Mouse (Mus musculus): ENCODE measurements at regions not wholly inside any gene's neighbourhood (a gene's known extent, or its start where the extent isn't known, plus 50 kb on each side); places are given as distances from the start of the nearest gene placed in this dataset.
A peak's percentile ranks its signal among the peaks of the same experiment; 100 is the strongest.

DNA sequence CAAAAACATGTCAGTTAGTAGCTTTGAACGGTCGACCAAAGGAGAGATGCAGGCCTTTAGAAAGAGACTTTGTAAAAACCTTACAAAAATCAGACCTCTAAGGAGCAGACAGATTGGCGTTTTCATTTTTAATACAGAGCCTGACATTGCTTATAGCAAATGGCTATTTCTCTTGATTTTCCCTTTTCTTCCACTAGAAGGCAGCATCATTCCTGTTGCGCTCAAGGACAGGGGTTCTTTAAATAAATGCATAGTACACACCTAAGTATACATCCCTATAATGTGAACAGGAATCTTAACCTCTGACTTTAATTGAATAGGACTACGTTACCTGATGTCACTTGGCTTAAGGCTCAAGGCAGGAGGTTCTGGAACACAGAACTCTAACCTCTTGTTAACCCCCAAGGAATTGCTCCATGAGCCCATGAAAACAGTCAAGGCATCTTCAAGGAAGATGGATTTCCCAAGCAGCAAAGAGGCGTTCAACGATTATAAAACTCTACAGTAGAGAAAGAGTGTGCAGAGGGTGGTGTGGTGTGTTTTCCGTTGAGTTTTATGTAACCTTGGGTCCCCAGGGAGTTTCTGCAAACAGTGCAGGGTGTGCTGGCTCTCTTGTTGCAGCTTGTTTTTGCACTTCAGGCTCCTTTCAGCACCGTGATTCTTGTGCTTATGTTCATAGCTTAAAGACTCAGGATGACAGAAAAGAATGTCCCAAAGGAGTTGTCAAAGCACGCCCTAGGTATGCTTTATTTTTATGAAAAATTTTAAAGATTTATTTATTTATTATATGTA, 124.1 kb upstream of the Zfp648 start:
- no peak for DNase-seq (ENCODE audit: low spot score in 2 of 2)

DNA sequence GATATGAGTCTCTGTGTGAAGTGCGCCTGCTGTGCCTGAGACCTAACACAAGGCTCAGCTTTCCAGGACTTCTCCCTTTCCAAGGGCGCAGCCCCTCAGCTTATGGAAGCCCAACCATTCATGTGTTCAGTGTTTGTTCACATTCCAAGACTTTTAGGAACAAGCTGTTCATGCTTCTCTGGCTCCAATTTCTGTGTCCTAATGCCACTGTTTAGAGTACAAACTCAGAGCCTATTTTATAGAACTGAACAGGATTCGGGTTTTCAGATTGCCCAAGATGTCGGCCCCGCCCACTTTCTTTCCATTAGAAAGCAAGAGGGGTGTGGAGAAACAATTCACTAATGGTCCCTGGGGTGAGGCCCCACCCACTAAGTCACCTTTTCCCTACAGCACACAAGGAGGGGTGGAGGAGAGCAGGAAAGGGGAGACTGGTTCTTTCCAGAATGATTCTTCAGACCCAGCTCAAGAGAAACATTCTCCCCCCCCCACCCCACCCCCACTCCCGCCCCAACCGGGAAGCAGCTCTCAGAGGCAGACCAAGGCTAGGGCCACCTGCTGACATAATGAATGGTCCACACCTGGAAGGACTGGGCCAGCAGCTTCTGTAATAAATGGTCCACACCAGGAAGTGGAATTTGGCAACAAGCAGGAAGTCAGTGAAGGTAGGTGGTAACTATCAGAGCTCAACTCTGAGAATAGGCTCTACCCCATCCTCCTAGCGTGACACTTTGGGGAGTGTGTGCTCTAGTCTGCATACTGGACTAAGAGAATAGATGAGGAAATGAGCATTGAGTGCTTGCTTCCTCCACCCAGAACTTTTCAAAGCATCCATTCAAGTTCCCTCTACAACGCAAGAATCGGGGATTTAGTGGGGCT, 120.2 kb upstream of the Zfp648 start:
- DNase-seq (ENCODE audit: low spot score in 2 of 2), result peak in 1 of 2 experiments; percentile 22

DNA sequence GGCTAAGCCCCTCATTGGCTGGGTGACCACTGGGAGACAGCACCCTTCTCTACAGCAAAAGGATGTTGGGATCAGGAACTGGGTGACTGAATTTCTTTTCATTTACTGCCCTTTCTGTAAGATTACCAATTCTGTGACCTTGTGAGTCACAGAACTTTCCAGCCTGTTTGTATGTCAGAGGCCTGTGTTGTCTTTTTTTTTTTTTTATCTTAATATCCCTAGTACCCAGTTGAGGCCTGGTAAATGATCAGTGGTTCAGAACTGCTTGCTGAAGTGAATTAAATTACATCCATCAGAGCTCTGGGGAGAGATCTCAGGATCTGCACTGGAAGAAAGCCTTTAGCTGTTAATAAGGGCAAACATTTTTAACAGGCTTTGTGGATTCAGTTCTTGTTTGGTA, 114.8 kb upstream of the Zfp648 start:
- DNase-seq (ENCODE audit: low spot score in 2 of 2), result no peak

DNA sequence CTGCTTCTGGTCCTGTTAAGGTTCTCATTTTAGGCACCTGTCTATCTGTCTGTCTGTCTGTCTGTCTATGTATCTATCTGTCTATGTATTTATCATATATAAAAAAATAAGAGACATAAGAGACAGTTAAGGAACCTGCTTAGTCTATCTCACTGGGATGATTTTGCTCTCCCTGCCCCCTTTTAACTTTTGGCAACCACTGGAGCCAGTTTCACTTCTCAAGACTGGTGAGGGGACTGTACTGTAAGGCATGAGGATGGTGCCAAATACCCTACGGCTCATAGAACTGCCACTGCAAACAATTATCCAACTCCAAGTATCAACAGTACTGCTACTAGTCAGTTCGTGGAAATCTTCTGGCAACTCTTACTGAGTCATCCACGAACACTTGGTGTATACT, 111.2 kb upstream of the Zfp648 start:
- DNase-seq (ENCODE audit: low spot score in 2 of 2), result no peak

DNA sequence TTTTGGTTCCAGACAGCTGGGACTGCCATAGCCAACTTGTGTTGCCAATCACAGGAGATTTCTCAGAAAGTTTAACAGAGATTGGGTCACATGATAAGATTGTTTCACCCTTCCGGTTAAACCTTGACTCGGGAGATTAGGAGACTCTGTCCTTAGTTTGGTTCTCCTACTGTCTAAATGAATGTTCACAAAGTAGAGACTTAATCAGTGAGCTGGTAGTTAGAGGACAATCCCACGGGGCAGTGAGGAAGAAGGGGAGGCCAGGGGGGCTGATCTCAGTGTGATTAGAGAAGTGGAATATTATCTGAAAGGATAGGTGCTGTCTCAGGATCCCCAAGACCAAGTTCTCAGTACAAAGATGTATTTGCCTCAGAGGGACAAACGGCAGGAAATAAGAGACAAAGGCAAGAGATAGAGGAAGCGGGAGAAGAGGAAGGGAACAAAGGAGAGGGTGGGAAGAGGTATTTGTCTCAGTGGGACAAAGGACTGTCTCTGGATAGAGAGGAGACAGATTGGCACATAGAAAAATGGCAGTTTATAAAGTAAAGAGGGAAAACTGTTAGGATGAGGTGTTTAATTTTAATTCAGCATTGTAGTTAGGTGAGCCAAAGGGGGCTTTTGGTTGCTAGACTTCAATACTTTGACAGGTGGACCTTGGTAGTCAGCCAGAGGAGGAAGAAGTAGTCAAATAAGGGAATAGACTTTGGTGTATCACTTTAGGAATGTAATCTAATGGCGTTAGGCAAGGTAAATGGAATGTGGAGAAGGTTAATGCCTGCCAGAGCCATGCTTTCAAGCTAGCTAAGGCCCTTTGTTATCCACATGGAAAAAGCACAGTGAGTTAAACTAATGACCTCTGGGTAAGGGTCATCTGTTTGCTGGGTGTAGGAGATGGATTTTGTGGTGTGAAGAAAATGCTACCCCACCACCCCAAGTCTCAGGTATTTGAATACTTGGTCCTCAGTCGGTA, 110.2 kb upstream of the Zfp648 start:
- no peak for DNase-seq (ENCODE audit: low spot score in 2 of 2)

DNA sequence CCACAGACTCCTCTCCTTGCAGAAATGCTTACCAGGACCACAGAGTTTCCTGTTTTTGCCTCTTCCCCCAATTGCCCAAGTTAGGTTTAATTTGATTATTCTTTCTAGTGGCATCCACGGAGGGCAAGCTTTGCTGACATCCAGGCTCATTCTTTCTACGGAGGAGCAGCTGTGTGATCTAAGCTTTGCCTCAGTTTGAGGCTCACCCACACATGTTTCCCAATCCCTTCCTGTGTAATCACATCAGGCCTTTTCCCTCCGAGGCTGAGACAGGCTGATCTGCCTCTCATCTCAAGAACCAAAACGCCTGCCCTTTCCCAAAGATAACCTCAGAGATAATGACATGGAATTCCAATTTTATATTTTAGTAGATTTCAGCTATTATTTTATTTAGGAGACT, 107.4 kb upstream of the Zfp648 start:
- no peak for DNase-seq (ENCODE audit: low spot score in 2 of 2)

DNA sequence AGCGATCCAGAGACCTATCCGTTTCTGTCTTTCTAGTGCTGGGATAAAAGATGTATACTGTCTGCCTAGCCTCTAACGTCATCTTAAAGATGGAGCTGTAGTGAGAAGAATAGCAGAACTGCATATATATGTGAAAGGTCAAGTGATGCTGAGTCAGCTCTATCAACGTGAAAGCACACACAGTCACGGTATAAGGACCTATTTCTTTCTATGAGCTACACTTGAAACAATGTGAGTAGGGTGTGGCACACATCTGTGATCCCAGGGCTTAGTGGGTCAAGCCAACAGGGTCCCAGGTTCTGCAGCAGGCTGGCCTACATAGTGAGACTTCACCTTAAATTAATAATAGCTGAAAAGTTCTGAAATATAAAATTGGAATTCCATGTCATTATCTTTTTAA, 106.6 kb upstream of the Zfp648 start:
- DNase-seq (ENCODE audit: low spot score in 2 of 2), result no peak

DNA sequence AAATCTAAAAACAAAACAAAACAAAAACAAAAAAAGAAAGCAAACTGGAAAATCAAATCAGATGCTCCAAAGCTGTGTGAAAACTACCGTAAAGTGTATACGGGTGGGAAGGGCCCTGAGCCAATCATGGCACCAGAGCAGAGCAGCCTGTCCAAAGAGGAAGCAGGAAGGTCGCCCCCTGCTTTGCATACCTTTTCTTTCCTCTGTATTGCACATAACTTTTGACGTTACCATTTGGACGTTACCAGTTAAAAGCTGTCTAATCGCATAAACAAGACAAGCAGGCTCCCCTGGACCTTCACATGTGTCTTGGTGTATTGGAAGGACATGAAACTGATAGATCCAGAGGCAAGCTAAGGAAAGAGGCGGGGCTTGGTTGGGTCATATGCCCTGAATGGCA, 104.9 kb upstream of the Zfp648 start:
- DNase-seq (ENCODE audit: low spot score in 2 of 2), result no peak

DNA sequence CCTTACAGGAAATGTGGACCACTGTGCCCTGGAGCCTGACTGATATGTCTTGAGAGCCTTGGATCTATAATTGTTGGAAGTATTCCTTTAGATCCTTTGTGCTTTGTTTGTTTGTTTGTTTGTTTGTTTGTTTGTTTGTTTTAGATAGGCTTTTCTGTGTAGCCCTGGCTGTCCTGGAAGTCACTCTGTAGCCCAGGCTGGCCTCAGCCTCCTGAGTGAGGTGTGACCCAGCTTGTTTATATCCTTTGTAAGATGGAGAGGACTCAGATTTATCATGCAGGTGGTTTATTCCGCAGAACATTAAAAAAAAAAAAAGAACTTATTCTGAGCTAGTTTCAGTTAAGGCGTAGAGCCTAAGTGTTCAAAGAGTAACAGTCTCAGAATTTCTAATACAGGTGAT, 104.1 kb upstream of the Zfp648 start:
- DNase-seq (ENCODE audit: low spot score in 2 of 2), result no peak

DNA sequence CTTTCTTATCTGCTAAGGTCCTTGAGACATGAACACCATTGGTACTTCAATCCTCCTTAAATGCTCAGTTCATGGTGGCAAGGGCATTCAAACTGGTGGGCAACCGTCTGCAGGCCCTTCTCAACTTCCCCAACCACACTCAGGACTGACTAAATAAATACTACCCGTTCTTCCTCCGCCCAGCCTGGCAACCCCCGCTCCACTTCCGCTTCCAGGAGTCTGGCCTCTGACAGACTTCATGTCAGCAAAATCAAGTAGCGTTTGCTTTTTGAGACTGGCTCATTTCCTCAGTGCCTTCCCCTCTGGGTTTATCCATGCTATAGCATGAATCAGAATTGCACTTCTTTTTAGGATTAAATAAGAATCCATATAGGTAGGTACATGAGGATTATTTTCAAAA, 103.3 kb upstream of the Zfp648 start:
- DNase-seq (ENCODE audit: low spot score in 2 of 2), result no peak

DNA sequence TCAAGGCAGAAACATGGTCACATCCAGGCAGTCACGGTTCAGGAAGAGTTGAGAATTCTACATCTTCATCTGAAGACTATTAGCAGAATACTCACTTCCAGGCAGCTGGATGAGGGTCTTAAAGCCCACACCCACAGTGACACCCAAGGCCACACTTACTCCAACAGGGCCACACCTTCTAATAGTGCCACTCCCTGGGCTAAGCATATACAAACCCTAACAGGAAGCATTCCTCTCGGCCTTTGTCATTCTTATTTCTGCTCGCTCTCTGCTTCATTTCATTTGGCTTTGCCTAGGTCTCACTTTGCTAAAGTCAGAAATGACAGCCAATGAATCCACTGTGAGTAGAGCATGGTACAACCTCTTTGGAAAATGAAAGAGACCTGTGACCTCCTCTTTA, 100.4 kb upstream of the Zfp648 start:
- DNase-seq (ENCODE audit: low spot score in 2 of 2), result no peak

DNA sequence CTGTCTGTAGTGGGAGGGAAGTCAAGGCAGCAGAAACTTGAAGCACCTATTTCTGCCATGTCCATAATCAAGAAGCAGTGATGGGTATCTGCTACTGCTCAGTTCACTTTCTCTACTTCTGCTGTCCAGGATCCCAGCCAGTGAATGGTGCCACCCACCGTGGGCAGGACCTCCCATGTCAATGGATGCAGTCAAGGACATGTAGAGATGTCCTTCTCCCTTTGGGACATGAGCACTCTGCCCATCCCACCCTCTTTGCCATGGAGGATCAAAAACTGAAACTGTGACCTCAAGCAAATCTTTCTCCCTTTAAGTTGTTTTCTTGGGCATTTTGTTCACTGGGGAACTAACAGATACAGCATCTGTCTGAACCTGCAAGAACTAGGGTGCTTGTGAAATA, 99.6 kb upstream of the Zfp648 start:
- DNase-seq (ENCODE audit: low spot score in 2 of 2), result no peak

DNA sequence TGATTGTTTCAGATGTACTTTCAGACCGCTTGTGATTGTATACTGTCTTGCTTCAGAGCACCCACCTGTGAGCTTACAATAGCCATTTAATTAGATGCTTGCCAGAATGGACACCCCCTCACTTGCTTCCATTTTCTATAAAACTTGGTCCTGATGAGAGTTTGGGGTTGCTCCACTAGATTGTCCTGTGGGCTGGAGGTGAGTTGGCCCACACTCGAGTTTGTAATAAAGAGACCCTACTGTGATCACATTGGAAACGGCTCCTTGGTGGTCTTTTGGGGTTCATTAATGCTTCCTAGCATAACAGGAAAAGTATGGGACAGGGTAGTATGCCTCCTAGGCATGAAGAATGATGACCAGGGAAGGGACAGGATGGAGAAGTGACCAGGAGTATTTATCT, 98.8 kb upstream of the Zfp648 start:
- DNase-seq (ENCODE audit: low spot score in 2 of 2), result no peak

DNA sequence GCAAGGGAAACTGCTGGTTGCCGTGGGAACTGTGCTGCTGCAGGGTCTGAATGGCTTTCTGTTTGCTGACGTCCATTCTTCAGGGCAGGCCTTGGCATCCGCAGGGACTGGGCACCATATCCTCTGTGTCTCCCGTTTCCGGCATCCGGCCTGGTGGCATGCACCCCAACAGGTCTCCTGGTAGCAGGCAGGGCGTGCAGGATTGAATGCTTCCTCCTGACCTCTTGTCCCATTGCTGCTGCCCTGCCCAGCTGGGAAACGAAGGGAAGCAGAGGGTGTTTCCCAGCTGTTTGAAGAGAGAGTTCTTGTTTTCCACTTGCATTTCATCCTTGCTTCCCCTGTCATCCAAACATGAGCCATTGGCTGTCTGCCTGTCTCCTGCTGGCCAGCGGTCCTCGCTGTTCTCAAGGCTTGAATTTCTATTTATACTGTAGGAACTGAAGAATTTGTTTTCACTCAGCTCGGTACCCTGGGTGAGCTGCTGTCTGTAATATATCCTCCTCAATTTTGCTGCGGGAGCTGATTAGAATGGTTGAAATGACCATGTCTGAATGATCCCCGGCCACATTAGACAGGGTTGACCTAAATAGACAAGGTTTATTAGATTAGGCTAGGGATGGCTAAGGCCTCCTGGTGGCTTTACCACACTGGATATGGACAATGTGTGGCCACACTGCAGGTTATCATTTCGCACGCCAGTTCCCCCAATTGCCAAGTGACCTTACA, 98.0 kb upstream of the Zfp648 start:
- peak; percentile 38 to 77 for DNase-seq (ENCODE audit: low spot score in 2 of 2)

DNA sequence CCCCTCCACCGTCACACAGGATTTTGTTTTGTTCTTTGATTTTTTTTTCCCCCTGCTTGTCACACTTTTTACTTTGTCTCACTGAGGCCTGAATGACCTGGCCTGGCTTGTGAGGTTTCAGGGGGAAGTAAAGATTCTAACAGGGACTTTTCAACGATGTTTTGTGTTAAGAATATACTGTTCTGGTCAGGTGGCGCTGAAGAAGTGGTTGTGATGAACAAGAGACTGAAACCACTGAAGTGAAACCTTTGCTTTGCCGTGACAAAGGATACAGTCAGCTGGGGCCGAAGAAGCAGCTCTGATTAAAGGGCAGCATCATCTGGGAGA, 97.4 kb upstream of the Zfp648 start:
- no peak for DNase-seq (ENCODE audit: low spot score in 2 of 2)

DNA sequence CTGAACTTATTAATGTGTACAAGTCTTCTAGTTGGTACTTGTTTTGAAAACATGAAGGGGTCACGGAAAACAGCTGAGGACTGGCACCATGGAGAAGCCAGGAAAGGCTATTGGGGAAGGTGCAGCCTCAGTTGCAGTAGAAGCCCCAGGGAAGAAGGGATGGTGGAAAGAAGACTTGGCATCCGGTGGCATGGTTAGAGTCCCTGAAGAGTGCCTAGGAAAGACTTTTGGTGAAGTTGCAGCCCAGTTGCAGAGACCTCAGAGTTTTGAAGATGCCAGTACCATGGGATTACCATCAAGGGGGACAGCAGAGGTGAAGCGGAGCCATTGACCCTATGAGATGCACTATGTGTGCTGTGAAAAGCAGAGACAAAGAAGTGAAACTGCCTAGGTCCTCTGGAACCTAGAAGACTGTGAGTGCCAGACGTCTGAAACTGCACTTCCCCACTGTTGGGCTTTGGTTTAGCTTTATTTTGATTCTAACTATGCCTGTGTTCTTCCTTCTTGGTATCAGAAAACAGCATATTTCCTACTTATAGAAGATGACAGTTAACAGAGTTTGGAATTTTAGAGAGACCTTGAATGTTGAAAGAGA, 96.9 kb upstream of the Zfp648 start:
- no peak for DNase-seq (ENCODE audit: low spot score in 2 of 2)

DNA sequence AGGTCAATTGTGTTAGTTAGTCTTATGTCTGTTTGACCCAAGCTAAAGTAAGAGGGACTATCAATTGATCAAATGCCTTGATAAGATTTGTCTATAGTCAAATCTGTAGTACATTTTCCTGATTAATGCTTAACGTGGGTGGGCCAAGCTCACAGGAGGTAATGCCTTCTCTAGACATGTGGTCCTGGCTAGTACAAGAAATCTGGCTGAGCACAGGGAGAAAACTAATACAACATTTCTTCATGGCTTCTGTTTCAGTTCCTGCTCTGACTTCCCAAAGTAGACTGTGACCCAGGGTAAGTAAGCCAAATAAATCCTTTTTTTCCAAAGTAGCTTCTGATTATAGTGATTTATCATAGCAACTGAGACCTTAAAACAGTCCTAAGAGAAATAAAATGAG, 96.2 kb upstream of the Zfp648 start:
- DNase-seq (ENCODE audit: low spot score in 2 of 2), result no peak

DNA sequence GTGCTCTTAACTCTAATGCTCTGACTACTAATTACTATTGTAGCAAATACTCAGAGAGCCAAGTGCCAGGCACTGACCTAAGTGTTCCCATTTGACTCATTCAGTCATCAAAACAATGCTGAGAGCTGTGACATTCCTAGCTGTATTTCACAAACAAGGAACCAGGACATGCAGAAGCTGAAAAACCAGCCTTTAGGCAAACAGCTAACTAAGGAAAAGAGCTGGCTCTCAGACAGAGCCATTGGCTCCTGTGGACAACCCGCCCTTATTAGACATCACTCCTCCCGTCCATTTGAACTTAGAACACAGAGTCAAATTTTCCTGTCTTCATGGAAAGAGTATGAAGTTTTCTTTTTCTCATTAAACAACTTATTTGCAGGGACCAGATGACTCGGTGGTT, 88.5 kb upstream of the Zfp648 start:
- no peak for DNase-seq (ENCODE audit: low spot score in 2 of 2)

DNA sequence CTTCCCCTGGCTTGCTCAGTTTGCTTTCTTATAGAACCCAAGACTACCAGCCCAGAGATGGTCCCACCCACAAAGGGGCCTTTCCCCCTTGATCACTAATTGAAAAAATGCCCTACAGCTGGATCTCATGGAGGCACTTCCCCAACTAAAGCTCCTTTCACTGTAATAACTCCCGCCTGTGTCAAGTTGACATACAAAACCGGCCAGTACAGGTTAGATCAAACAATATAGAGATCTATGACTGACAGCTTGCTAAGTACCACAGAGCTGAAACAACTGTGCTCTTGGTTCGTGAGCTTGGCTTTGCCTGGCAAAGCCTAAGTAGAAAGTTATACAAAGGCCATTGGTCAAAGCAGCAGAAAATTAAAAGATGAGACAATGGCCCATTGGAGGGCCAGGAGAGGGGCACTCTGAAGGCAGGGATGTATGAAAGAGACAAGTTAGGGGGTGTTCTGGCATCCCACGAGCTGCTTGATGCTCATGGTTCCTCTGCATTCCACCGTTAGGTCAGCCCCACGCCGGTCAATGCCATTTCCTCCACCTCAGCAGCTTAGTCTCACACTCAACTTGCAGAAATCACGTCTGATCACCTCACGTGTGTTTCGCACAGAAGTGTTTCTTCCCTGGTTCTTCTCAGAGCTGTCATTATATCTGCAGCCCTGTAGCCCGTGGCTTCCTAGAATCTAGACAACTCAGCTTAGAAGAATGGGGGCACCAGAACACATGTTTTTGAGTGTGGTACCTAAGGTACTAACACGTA, 87.5 kb upstream of the Zfp648 start:
- DNase-seq (ENCODE audit: low spot score in 2 of 2), result no peak

DNA sequence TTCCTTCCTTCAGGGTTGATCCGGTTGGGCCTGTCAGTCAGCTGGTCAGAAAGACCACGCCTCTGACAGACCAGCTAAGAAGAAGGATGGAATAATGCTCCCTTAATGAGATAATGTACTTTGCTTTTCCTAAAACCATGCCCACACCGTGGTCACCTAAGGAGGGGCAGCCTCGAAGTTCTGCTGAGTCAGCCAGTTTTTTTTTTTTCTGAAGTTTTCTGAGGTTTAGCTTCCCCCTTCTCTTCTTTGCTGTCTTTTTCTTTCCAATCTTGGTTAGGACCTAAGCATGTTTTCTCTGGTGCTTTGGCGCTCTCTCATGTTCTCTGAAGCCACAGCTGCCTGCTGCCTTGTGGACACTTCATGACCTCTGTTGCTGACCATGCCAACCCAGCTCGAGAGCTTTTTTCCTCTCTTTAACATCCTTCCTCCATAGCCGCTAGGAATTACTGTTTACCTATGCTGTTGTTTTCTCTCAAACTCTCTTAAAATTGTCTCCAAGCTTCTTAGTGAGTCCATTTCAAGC, 84.7 kb upstream of the Zfp648 start:
- DNase-seq (ENCODE audit: low spot score in 2 of 2), result no peak

All from gastrocnemius, postnatal 4 days (tissue).